Mouse (Mus musculus) hindbrain, embryonic 11.5 days (tissue): ENCODE data around the gene Kirrel3. TPM values are rescaled to one million over a fixed set of nuclear protein-coding genes. Genes with fewer than 3 reads are reported as not detected.

Source experiments
- ATAC-seq: fragments of 200-750 bp; cut with Nextera tagmentation; 2 replicates; pipeline ENCODE4 v1.8.0; 2017; ENCODE audit warnings: mild to moderate bottlenecking, moderate TSS enrichment, moderate library complexity; ENCODE audit not compliant: low FRiP score
- DNase-seq: peaks from one replicate; pipeline ENCODE4 v3.0.0-alpha.2; 2015; ENCODE audit warnings: low spot score
- H3K27ac ChIP-seq: fragments of 300-500 bp; sonication (generic); 2 replicates; pipeline ENCODE4 v1.5.1; 2014; ENCODE audit warnings: mild to moderate bottlenecking, low read depth, low read length
- H3K27me3 ChIP-seq: fragments of 300-500 bp; sonication (generic); 2 replicates; pipeline ENCODE4 v1.6.1; 2014; ENCODE audit warnings: mild to moderate bottlenecking, low read length, moderate library complexity, mixed read lengths; ENCODE audit not compliant: control insufficient read depth, insufficient read depth
- H3K36me3 ChIP-seq: fragments of 300-500 bp; sonication (generic); 2 replicates; pipeline ENCODE4 v1.6.1; 2014; ENCODE audit warnings: mild to moderate bottlenecking, low read length, moderate library complexity, mixed read lengths; ENCODE audit not compliant: control insufficient read depth, insufficient read depth
- H3K4me1 ChIP-seq: fragments of 300-500 bp; sonication (generic); replicated peaks from 2 replicates; pipeline ENCODE4 v1.6.1; 2014; ENCODE audit warnings: low read length, mixed read lengths; ENCODE audit not compliant: control insufficient read depth, insufficient read depth
- H3K4me2 ChIP-seq: fragments of 300-500 bp; sonication (generic); replicated peaks from 2 replicates; pipeline ENCODE4 v1.6.1; 2014; ENCODE audit warnings: mild to moderate bottlenecking, low read depth, low read length
- H3K4me3 ChIP-seq: fragments of 300-500 bp; sonication (generic); 2 replicates; pipeline ENCODE4 v1.5.1; 2014; ENCODE audit warnings: low read depth, low read length
- H3K9ac ChIP-seq: fragments of 300-500 bp; sonication (generic); 2 replicates; pipeline ENCODE4 v1.6.1; 2014; ENCODE audit warnings: low read depth, low read length
- H3K9me3 ChIP-seq: fragments of 300-500 bp; sonication (generic); 2 replicates; pipeline ENCODE4 v1.6.1; 2016; ENCODE audit warnings: low read length; ENCODE audit not compliant: control insufficient read depth
- WGBS: fragments of 180-500 bp; shearing (Covaris S2); extraction: QIAGEN DNeasy Blood & Tissue Kit; methylation state at CpG from one replicate; pipeline ENCODE4 v1.1.7; 2014; 5-methylcytosine and 5-hydroxymethylcytosine counted together
- polyA plus RNA-seq: library from polyadenylated mRNA; unstranded; fragments of >200 nt; fragmentation: Nextera tagmentation; extraction: Ambion mirVana; gene quantifications from 2 replicates; pipeline ENCODE4 v1.2.1, GENCODE M21; 2014

Kirrel3 gene
- polyA plus RNA-seq, 1 experiment from 2014 or later: 10.6 TPM

DNA sequence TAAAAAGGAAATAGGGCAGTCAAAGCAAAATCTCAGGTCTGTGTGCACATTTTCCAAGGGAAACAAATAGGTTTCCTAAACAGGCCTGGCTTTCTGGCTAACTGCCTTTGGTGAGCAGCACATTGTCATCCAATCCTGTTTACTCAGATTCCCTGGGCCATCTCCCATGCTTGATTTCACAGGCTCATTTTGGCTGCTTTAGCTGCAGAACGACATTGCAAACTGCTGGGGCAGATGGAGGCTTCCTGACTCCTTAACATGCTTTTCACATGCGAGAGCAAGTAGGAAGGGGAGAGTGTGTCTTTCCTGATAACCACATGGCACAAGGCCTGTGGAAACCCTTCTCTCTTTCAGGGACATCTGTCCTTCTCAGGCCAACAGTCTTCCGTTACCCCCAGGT is 274.8 kb downstream of the Kirrel3 start:
- DNase-seq: no peak
- no peaks in the 10 kb centered on the region for H3K27me3 ChIP-seq
- H3K9me3 ChIP-seq: no peaks in the 10 kb centered on the region
- no peak overlapping the region for H3K4me2 ChIP-seq
- no peak overlapping the region for H3K4me3 ChIP-seq
- WGBS: 45% methylated on average over 3 of the region's 3 CpGs
- no peak overlapping the region for H3K27ac ChIP-seq
- H3K36me3 ChIP-seq: no peaks in the 10 kb centered on the region
- no peak overlapping the region for H3K9ac ChIP-seq
- no peaks in the 10 kb centered on the region for H3K4me1 ChIP-seq
- no peak for ATAC-seq

DNA sequence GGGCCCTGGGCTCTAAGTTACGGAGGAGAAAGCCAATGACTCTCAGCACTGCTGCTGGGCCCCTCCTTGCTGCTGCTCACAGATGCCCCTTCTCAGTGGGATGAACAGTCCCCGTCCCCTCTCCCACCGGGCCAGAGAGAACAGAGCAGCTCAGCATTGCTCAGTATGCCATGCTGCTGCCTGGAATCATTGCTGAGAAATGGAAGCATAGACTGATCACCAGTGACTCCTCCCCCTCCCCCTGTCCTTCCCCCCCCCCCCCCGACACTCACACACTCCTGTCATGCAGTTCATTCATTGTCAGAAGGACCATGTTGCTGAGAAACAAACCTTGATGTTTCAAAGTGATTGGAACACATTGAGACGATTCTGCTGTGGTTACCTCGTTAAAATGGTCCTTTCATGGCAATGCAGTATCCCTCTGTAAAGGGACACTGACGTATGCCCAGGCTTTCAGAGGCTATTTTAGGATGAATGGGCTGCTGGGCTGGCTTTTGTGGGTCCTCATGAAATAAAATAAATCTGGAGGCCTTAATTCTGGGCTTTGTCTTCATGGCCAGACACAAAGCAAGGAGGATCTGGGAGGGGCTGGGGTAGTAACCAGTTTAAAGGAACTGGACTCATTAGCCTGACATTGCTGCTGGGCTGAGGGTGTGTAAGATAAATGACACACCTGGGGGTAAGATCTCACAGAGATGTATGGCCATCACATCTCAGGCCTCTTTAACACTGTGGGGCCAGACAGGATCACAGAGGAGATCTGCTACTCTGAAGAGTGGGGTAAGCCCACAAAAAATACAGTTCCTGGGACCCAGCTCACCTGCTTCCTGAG is 281.3 kb downstream of the Kirrel3 start:
- no peak overlapping the region for H3K4me2 ChIP-seq
- 42% methylated on average over 6 of the region's 7 CpGs for WGBS
- H3K4me3 ChIP-seq: no peak overlapping the region
- ATAC-seq: peak; percentile 70
- no peak overlapping the region for H3K27ac ChIP-seq
- peak overlapping the region; percentile 23; the same call in 1 of the 2 replicates for H3K9ac ChIP-seq
- no peaks in the 10 kb centered on the region for H3K27me3 ChIP-seq
- DNase-seq: no peak
- H3K4me1 ChIP-seq: no peaks in the 10 kb centered on the region
- no peaks in the 10 kb centered on the region for H3K36me3 ChIP-seq
- H3K9me3 ChIP-seq: no peaks in the 10 kb centered on the region

DNA sequence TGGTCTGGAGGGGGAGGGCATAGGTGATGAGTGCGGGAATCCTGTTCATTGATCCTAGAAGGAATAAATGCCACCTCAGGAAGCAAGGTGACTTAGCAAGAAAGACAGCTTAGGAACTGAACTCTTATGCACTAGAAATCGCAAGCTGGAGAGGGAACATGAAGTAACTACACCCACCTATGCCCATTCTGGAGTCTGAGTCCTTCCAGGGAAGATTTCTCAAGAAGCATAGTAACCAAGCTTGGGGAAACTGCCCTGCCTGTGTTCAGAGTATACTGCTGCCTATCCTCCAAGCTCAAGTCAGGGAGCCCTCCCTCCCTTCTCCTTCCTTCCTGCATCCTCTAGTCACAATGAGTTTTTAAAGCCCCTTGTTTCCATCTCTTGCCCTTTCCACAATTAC is 283.3 kb downstream of the Kirrel3 start:
- H3K36me3 ChIP-seq: no peaks in the 10 kb centered on the region
- H3K9me3 ChIP-seq: no peaks in the 10 kb centered on the region
- H3K9ac ChIP-seq: no peak overlapping the region
- 92% methylated on average over 2 of the region's 2 CpGs for WGBS
- DNase-seq: no peak
- H3K27ac ChIP-seq: no peak overlapping the region
- H3K4me3 ChIP-seq: no peak overlapping the region
- no peaks in the 10 kb centered on the region for H3K27me3 ChIP-seq
- no peaks in the 10 kb centered on the region for H3K4me1 ChIP-seq
- H3K4me2 ChIP-seq: no peak overlapping the region
- ATAC-seq: no peak

DNA sequence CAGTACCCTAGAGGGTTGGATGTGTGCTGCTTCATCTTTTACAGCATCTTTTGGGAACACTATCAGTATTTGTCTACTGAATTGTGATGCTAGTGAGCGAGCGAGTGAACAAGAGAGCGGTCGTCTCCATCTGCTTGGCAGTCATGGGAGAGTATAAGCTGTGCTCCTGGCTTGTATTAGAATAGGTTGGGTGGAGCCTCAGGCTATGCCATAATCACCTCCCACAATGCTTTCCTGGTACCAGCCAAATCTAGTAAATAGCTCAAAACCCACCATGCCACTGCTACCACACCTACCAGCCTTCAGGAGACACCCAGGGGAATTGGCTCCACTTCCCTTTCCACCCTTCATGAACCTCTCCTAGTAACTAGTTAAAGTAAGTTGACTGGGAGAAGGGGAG is 285.3 kb downstream of the Kirrel3 start:
- Histone ChIP-seq H3K4me1 (no peaks in the 10 kb centered on the region), H3K4me2 (no peak overlapping the region), H3K9ac (no peak overlapping the region), H3K9me3 (no peaks in the 10 kb centered on the region), H3K4me3 (no peak overlapping the region), H3K27me3 (no peaks in the 10 kb centered on the region), H3K27ac (no peak overlapping the region), H3K36me3 (no peaks in the 10 kb centered on the region)
- ATAC-seq: no peak
- WGBS: 95% methylated on average over 4 of the region's 4 CpGs
- DNase-seq: no peak

DNA sequence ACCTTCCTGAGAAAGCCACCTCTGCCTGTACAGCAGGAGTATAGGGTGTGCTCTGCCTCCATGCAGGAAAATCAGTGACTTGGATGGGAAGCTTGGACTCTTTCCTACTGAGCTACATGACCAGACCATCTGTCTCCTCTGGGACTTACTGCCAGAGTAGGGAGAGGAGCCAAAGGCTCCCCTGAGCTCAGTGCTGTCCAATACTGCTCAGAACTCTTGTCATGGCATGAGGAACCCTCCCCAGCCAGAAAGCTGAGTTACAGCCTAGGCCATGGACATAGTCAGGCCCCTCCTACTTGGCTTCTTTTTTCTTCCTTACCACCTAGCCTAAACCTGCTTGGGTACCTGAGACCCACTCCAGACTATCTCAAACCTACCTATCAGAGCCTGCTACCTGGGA is 285.7 kb downstream of the Kirrel3 start:
- Histone ChIP-seq H3K36me3 (no peaks in the 10 kb centered on the region), H3K4me3 (no peak overlapping the region), H3K4me2 (no peak overlapping the region), H3K9me3 (no peaks in the 10 kb centered on the region), H3K9ac (no peak overlapping the region), H3K27me3 (no peaks in the 10 kb centered on the region), H3K27ac (no peak overlapping the region), H3K4me1 (no peaks in the 10 kb centered on the region)
- ATAC-seq (no peak), DNase-seq (no peak)

DNA sequence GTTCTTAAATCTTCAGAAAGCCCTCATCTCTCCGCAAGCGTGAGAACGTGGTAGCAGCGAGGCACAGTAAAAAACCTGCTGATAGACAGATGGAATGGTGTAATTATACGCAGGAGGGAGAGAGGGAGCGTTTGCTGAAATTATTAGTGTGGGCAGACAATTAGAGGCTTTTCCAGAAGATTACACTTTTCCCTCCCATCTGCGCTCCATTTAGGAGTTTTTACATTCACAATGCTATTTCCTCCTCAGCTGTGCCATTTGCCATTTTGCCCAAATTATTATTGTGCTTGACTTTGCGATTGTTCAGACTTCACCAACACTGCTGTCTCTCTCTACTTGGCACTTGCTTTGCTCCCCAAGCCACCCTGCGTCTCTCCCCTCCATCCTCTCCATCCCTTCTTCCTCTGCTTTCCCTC is 286.3 kb downstream of the Kirrel3 start:
- H3K36me3 ChIP-seq: no peaks in the 10 kb centered on the region
- H3K27ac ChIP-seq: no peak overlapping the region
- 92% methylated on average over 9 of the region's 9 CpGs for WGBS
- H3K4me3 ChIP-seq: no peak overlapping the region
- no peaks in the 10 kb centered on the region for H3K27me3 ChIP-seq
- H3K9me3 ChIP-seq: no peaks in the 10 kb centered on the region
- no peak overlapping the region for H3K9ac ChIP-seq
- H3K4me1 ChIP-seq: no peaks in the 10 kb centered on the region
- no peak overlapping the region for H3K4me2 ChIP-seq
- DNase-seq (no peak), ATAC-seq (no peak)

DNA sequence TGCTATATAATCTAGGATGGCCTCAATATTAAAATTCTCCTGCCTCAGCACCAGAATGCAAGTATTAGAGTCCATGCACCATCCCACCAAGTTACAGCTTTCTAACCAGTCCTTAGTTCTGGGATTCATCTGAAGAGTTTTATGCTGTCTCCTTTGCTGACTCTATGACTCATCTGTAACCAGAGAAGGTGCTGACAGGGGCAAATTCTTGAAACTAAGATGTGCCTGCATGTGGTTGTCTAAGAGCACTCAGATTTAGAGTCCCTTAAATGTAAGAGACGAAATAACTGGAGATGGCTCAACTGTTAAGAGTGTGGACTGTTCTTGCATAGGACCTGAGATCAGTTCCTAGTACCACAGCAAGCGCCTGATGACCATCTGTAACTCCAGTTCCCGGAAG is 295.7 kb downstream of the Kirrel3 start:
- no peak overlapping the region for H3K27ac ChIP-seq
- no peaks in the 10 kb centered on the region for H3K36me3 ChIP-seq
- H3K4me3 ChIP-seq: no peak overlapping the region
- ATAC-seq (no peak), DNase-seq (no peak)
- H3K27me3 ChIP-seq: no peaks in the 10 kb centered on the region
- H3K4me2 ChIP-seq: no peak overlapping the region
- H3K9me3 ChIP-seq: no peaks in the 10 kb centered on the region
- no peak overlapping the region for H3K9ac ChIP-seq
- H3K4me1 ChIP-seq: no peaks in the 10 kb centered on the region
- 89% methylated on average over 3 of the region's 3 CpGs for WGBS

DNA sequence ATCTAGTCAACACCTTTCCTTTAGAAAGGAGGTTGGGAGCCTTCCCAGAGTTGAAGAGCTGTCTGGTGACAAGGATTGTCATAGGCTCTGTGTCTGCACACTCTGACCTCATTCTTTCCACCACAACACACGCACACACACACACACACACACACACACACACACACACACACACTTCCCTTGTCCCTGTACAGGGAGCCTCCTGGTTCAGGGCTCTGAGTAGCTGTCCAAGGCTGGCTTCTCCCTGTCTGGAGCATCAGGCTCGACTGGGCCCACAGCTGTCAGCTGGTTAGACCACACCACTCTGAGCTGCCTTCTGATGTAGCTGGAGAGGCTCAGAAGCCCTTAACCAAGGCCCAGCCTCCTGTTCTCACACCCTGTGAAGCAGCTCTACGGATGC is 302.2 kb downstream of the Kirrel3 start:
- DNase-seq: no peak
- Histone ChIP-seq H3K9ac (no peak overlapping the region), H3K4me3 (no peak overlapping the region), H3K4me1 (no peaks in the 10 kb centered on the region), H3K27ac (no peak overlapping the region), H3K27me3 (no peaks in the 10 kb centered on the region), H3K4me2 (no peak overlapping the region), H3K36me3 (no peaks in the 10 kb centered on the region), H3K9me3 (no peaks in the 10 kb centered on the region)
- ATAC-seq: no peak
- 66% methylated on average over 3 of the region's 3 CpGs for WGBS

DNA sequence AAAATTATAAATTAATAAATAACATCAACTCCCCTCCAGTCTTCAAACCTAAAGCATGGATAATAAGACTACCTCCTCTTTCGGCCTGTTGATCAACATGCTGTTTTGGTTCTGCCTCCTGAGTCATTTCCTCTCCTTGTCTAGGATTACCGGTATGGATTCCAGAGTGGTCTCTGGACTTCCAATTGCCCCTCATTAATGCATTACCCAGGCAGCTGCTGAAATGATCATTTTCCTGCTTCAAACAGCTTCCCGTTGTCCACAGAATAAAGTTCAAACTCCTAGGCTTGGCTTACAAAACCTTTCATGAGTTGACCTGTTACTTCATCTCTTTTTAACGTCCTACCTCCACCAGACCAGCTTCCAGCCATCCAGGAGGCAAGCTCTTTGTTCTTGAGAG is 309.5 kb downstream of the Kirrel3 start:
- no peak overlapping the region for H3K9ac ChIP-seq
- H3K4me1 ChIP-seq: no peaks in the 10 kb centered on the region
- ATAC-seq (no peak), DNase-seq (no peak)
- 34% methylated on average over 4 of the region's 4 CpGs for WGBS
- no peak overlapping the region for H3K4me3 ChIP-seq
- no peaks in the 10 kb centered on the region for H3K9me3 ChIP-seq
- H3K27ac ChIP-seq: no peak overlapping the region
- no peaks in the 10 kb centered on the region for H3K36me3 ChIP-seq
- H3K27me3 ChIP-seq: no peaks in the 10 kb centered on the region
- H3K4me2 ChIP-seq: no peak overlapping the region; the same call in 1 of the 2 replicates
